Mouse (Mus musculus) natural killer cell, adult 2 months (primary cell): ENCODE data around the gene Asap3.
A peak's percentile ranks its signal among the peaks of the same experiment; 100 is the strongest.

Experiments used
- DNase-seq, 2 experiments: peaks; one replicate each; pipeline ENCODE4 v3.0.0; 2022; ENCODE audit warnings: low spot score in 2 of 2

Gene Asap3

DNA sequence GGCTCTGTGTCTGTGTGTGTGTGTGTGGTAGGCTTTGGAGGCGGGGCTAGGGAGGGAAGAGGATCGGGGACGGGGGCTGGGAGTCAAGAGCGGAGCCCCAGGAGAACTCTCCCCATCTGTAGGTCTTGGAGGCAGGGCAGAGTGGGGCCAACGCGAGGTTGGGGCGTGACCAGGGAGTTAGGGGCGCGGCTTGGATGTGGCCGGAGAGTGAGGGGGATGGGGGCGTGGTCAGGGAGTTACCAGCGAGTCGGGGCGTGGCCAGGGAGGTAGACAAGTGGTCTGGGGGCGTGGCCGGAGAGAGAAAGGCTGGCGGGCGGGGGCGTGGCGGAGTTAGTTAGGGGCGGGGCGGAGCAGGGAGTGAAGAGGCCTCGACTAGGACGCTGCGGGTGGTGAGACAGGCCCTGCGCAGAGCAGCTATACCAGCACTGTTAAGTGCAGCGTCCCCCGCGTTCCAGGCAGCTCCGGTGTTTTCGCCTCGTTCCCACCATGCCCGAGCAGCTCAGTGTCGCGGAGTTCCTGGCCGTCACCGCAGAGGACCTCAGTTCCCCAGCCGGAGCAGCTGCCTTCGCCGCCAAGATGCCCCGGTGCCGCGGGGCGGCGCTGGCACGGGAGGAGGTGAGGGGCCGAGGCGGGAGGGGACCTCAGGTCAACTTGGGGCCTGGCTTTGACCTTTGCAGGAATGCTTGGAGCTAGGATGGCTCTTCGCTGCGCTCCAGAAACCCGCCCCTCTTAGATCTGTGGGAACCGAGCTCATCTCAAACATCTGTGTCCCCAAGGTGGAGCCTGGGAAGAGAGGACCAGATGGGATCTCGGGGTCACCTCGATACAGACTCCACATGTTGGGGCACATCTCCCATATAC is at the start of gene Asap3:
Gene Asap3, plus strand, starts transcription at position 333 of the 861 bp plus-strand sequence.
- DNase-seq = peak; percentile 82 to 87

DNA sequence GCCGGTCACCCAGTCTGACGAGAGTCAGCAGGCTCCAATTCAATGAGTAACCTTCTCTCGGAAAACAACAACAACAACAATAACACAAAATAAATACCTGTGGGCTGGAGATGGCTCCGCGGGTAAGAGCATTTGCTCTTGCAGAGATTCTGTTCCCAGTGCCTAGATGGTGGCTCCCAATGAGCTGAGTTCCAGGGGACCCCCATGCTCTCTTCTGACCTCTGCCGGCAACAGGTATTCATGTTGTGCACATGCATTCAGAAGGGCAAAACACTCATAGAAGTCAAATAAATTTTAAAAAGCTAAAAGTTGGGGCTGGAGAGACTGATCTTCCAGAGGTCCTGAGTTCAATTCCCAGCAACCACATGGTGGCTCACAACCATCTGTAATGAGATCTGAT is 47.7 kb upstream of the Asap3 start:
- DNase-seq = no peak

DNA sequence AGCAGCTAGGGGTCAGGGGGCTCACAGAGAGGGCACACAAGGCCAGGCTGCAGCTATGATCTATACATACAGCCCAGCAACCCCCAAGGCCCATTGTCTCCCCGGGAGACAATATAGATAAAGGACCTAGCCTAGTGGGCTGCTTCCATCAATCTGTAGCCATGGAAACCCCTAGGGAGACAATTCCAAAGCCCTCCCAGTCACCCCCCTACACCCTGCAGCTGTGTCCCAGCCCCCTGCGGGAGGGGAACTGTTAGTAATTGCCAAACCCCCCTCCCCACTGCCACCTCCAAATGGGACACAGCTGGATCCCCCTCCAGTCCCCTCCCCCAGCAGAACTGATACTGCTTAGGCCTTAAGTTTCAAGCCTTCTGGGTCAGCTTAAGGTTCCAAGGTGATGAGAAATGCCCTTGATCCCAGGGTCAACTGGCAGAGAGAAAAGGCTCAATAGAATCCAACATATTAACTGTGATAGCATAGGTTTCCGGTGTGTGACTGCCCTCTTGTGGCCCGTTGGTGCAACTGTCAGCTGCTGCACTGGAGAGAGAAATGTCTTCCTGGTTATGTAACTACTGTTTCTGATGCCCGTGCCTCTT is 46.3 kb upstream of the Asap3 start:
- DNase-seq = peak; percentile 62 to 80

DNA sequence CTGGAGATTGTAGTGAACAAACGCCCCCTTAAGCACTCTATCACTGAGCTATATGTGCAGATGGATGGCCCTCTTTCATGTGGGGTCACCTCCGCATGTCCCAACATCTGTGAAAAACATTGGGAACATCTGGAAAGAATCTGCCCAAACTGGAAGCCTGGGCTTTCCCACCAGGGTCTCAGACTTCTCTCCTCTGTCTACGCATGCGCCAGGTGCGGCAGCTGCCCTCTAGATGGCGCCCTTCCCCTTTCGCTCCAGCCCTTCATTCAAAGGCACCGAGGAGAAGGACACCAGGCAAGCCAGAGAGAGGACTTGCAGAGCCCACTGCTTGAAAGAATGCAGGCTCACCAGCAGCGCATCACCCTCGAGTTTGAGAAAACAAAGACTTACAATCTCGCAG is 42.7 kb upstream of the Asap3 start:
- DNase-seq = peak; percentile 84 to 90

DNA sequence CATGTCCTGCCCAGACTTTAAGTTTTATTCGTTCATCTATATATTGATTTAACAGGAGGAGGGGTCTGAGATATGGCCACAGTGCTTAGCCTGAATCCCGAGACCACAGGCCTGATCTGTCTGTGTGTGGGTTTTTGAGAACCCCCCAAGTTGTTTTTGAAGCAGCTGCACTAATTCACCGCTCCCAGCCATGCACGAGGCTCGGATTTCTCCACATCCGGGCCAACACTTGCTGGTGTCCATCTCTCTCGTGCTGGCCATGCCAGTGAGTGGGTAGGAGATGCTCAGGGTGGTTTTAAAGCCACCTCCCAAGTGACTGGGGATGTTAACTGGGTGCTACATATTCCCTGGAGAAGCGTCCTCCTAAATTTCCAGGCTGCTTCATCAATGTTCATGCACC is 41.2 kb upstream of the Asap3 start:
- no peak for DNase-seq

DNA sequence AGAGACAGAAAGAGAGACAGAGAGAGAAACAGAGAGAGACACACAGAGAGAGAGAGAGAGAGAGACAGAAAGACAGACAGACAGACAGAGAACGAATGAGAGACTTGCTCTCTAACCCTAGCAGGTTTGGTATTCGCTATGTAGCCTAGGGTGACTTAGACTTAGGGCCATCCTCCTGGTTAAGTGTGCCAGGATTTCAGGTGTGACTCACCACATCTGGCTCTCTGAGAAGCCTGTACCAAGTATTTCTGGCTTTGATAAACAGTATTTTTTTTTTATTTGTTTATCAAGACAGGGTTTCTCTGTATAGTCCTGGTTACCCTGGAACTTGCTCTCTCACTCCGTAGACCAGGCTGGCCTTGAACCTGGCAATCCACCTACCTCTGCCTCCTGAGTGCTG is 38.5 kb upstream of the Asap3 start:
- no peak for DNase-seq

- DNase-seq = no peak
Measured at GRCm38 (mm10) chr4:136170401-136170800, 35.8 kb upstream of the Asap3 start.

DNA sequence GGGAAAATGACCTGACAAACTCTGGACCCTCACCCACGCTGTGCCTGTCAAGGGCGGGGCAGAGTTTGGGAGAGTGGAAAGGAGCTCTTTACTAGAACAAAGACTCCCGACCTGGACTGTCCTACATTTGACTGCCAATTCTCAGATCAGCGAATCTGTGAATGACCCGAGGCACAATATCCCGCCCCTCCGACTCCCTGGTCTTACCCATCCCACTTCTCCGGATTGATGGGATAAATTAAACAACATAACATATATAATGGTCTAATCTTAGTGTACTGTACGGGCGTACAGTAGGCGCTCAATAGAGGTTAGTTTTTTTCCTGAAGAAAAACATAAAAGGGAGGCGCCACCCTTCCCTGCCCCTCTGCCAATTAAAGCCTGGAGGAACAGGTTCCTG is 34.7 kb upstream of the Asap3 start:
- DNase-seq = no peak

DNA sequence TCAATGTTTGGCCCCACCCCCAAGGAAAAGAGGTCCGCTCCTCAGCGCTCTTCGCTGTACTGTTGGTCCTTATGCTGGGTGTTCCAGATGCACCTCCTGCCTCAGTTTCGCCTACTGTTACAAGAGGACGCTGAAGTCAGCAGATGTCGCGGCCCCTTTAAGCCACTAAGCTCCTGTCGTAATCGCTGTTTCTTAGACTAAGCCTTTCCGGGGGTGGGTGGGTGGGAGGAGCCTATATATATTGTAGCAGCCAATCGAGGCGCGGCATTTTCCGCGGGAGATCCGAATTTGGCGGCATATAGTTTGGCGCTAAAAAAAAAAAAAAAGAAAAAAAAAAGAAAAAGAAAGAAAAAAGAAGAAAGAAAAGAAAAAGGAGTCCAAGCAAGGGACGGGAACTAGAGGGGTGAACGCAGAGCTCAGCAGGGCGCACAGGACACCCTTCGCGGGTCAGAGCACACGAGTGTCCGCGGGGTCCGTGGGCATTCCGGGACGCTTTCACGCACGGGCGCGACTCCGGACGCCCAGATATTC is 34.1 kb upstream of the Asap3 start, which contains the start of gene E2f2:
Gene E2f2, plus strand, starts transcription at position 384 of the 531 bp plus-strand sequence.
- DNase-seq = peak; percentile 53 to 67

DNA sequence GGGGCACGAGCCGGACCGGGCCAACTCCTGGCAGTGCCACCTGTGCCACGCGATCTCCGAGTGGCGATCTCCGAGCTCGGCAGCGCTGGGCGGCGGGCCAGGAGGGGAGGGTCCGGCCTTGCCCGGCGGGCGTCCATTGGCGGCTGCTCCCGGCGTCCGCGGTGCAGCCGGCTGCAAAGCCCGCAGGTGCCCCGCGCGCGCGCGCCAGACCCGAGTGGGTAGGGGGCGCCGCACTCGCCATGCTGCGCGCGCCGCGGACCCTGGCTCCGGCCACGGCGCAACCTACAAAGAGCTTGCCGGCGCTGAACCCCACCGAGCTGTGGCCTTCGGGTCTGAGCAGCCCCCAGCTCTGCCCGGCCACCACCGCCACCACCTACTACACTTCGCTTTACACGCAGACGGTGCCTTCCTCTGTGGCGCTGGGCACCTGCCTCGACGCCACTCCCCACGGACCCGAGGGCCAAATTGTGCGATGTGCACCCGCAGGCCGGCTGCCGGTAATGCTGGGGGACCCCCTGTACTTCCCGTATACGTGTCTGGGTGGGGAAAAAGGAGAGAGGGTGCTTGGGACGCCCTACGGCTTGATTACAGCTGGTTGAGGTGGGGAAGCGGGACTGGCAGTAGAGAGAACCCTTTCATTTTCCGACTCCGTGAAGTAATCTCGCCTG is 33.5 kb upstream of the Asap3 start:
- no peak for DNase-seq

DNA sequence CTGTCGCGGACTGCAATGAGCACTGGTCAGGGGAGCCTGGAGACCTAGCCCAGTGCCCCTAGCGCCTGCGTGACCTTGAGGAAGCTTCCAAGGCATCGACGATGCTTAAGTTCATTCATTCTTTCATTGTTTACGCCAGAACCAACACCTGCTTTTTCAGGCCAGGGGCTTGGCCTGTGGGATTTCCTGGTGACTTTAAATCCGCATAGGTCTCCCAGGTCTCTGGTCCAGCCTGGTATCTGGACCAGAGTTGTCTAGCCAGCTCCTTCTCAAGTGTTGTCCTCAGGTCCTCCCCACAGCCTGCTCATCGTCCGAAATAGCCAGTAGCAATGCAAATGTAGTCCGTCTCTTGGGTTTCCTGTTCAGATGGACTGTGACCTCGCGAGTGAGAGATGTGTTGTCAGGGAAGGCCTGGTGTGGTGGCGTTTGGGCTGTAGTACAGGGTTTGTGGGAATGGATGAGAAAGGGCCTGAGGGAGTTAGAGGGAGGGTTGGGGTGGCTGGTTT is 32.9 kb upstream of the Asap3 start:
- peak in 1 of 2 experiments; percentile 24 for DNase-seq

DNA sequence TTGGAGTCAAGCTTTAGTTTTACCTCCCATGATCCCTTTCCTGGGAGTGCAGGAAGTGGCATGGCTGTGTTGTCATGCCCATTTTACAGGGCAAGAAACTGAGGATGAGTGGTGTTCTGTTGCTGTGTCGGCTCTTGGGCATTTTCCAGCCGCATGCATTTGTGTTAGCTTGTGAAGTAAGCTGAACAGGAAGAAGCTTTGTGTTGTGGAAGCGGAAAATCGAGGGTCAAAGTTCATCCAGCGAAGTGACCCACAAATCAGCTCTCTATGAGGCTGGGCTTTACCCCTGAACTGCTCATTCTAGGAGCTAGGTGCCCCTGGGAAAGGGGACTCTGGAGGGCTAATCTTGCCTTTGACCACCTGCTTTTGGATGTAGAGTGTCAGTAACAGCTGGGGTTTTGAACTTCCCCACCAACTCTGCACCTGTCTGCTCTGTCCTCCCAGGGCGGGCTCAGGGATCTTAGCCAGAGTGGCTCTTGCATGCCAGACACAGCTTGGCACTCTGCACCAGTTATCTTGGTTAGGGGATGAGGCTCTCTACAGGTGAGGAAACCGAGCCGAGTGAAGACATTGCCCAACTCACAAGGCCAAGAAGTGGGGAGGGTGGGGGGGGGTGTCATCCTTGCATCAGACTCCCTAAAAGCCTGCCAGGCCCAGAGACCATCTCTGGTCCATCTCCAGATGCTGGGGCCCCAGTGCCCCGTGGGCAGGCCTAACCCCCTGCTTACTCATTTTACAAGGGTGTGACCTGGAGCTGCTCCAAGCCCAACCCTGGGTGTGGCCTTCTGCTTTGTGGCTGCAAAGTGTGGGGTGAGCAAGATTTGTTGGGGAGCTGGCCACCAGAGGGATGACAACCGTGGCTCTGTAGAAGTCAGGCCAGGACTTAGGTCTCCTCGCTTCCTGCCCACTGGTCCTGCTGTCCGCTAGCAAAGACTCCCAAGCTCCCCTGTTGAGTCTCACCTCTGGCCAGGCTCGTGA is 31.7 kb upstream of the Asap3 start:
- peak in 1 of 2 experiments; percentile 58 for DNase-seq

DNA sequence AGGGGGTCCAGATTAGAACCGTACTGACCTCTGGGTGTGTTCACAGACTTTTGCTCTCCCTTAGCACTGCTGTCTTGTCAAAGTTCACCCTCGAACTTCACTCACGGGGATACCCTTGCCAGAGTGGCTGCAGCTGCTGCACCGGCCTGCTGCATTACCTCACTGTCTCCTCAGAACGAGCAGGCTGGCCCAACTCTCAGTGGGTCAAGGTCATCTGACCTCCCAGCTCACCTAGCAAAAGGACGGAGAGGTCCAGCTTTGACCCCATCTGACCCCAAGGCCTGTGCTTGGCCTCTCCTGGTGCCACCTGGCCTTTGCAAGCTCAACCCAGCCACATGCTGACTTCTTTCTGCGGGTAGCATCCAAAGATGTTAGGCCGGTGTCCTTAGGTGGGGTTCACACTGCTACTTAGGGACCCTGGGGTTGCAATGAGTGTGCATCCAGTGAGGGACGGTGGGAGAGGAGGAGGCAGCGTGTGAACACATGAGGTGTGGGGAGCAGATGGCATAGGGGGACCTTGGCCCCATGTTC is 30.1 kb upstream of the Asap3 start:
- DNase-seq = no peak

DNA sequence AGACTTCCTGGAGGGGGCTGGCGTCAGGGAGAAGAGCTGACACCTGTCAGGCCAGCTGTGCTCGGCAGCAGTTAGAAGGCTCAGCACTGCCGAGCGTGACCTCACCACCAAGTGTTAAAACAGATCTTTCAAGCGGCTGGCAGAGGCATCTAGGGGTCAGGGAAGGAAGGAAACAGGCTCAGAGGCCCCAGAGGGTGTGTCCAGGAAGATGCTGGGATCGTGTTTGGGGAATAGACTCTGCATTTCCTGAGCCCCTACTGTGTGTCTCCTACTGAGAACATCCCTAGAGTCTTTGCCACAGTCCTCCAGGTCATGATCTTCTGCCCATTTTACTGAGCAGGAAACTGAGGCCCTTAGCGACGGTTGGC is 28.9 kb upstream of the Asap3 start:
- DNase-seq = no peak

DNA sequence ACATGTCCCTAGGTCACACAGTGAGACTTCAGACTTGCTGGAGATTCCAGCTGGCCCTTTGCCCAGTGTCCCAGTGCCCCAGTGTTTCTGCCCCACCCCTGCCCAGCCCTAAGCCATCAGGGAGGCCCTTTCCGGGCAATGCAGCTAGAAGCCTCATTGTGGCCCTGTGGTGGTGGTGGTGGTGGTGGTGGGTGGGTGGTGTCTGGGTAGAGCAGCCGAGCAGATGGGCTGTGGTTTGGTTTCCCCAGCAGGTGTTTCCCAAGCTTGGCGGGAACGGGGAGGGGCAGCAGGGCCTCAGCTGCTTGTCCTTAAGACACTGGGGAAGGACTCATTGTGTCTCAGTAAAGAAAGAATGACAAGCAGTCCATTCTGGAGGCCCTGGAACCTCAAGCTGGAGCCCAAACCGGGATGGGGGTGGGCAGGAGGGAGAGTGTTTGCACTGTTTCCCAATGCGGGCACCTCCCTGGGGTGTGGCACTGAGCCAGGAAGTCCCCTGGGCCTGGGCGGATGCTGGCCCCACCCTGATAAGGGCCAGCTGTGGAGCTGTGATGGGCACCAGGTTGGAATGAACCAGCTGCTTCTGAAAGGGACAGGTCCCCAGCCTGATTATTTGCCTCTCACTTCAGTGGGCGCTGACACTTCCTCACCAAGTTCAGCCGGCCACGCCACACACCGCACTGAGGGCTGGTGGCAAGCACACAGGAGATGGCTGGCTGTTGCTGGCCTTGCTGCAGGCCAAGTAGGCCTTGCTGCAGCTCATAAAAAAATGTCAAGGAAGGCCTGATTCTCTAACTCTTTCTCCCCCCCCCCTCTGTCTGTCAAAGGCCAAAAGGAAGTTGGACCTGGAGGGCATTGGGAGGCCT is 28.3 kb upstream of the Asap3 start:
- DNase-seq = peak; percentile 64 to 66

- DNase-seq = no peak
Measured at GRCm38 (mm10) chr4:136178475-136178921, 27.7 kb upstream of the Asap3 start.

DNA sequence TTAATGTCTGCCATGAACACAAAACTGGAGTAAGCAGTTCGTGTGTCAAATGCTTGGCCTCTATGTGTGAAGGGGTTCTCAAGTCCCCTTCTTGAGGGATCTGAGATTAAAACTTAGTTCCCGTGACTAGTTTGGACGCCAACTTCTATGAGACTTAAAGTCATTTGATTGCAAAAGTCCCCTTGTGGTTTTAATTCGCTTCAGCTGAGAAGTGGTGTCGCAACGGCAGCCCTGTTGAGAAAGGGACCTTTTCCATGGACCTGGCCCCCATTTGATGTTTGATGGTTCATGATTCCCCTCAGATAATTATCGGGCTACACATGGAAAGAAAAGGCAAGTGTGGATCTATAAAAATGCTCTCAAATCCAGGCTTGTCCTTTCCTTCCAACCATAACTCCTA is 26.7 kb upstream of the Asap3 start:
- DNase-seq = no peak

GRCm38 (mm10) chr4:136179998-136180397 is 26.2 kb upstream of the Asap3 start:
- DNase-seq = peak; percentile 89 to 92

- DNase-seq = peak; percentile 71 to 90
Measured at GRCm38 (mm10) chr4:136180408-136181330, 25.5 kb upstream of the Asap3 start.
